Mouse (Mus musculus) macrophage (primary cell): ENCODE data around the gene Nup54. TPM values are rescaled to one million over a fixed set of nuclear protein-coding genes. Genes with fewer than 3 reads are reported as not detected.

ENCODE experiments used
- H3K27ac ChIP-seq: fragments of 350-480 bp; formaldehyde crosslinking; 2 replicates; pipeline ENCODE4 v1.9.0; 2021
- H3K36me3 ChIP-seq: fragments of 350-480 bp; formaldehyde crosslinking; 2 replicates; pipeline ENCODE4 v1.9.0; 2021; ENCODE audit errors: inconsistent target
- H3K4me3 ChIP-seq: fragments of 350-480 bp; formaldehyde crosslinking; 2 replicates; pipeline ENCODE4 v1.9.0; 2021; ENCODE audit errors: inconsistent target
- H3K79me2 ChIP-seq: fragments of 350-480 bp; formaldehyde crosslinking; 2 replicates; pipeline ENCODE4 v1.9.0; 2021; ENCODE audit errors: inconsistent target
- WGBS: methylation state at CpG from one replicate; pipeline ENCODE4 v1.1.7; 2026; ENCODE audit warnings: inconsistent platforms; ENCODE audit not compliant: missing documents; 5-methylcytosine and 5-hydroxymethylcytosine counted together
- polyA plus RNA-seq: library from polyadenylated mRNA; stranded (reverse); fragments of 250-400 nt; gene quantifications from 3 replicates; pipeline ENCODE4 v1.2.4, GENCODE M21; 2018; ENCODE audit warnings: inconsistent platforms
- total RNA-seq, 78 experiments: library from RNA; depleted of rRNA; stranded (reverse); fragments of 250-400 nt; gene quantifications; 1 replicate in 9 of 78; 2 replicates in 24 of 78; 3 replicates in 43 of 78; 4 replicates in 2 of 78; pipeline ENCODE4 v1.2.4; 2018; ENCODE audit warnings: inconsistent platforms in 56 of 78

Nup54 gene
- total RNA-seq (2018; cell fraction: chromatin; rRNA removed) = 100 to 1,000 TPM in 7 of 26 experiments, 10 to 100 TPM in 19; 35.4 to 173 (median 67.4) TPM
- 10 to 100 TPM; 14.5 to 54.1 (median 21.0) TPM for total RNA-seq (2018; cell fraction: cytosol; rRNA removed)
- total RNA-seq (2018; cell fraction: nucleus; rRNA removed) = 100 to 1,000 TPM in 3 of 26 experiments, 10 to 100 TPM in 23; 24.9 to 119 (median 47.5) TPM
- 13.2 to 22.7 TPM (median 15.8 TPM) in 3 replicates for polyA plus RNA-seq

GRCm38 (mm10) chr5:92435025-92435584 is at the start of gene Nup54:
Gene Nup54 (minus strand): TSS chr5:92435219.
- Histone ChIP-seq H3K27ac (peak within 1 kb of the TSS; percentile 64), H3K36me3 (0 out of 2 replicates have a peak, but pooled peaks cover 7% of the 10 kb centered on the region), H3K79me2 (peaks cover 44% of the 10 kb centered on the region), H3K4me3 (peak within 1 kb of the TSS; percentile 72)
- under 1% methylated on average over 34 of the region's 34 CpGs for WGBS

- Histone ChIP-seq H3K36me3 (peaks cover 35% of the 10 kb centered on the region; the same call in 1 of the 2 replicates), H3K79me2 (peaks cover 81% of the 10 kb centered on the region), H3K27ac (no peak overlapping the region), H3K4me3 (no peak overlapping the region)
- 94% methylated on average over 4 of the region's 5 CpGs for WGBS
Measured at GRCm38 (mm10) chr5:92472863-92473262, 37.8 kb upstream of the Nup54 start.

GRCm38 (mm10) chr5:92471531-92471930 is 36.5 kb upstream of the Nup54 start:
- WGBS = 90% methylated on average over 4 of the region's 4 CpGs
- peaks cover 87% of the 10 kb centered on the region for H3K79me2 ChIP-seq
- no peak overlapping the region for H3K27ac ChIP-seq
- H3K36me3 ChIP-seq = peaks cover 35% of the 10 kb centered on the region; the same call in 1 of the 2 replicates
- no peak overlapping the region for H3K4me3 ChIP-seq

GRCm38 (mm10) chr5:92469201-92470130 is 34.4 kb upstream of the Nup54 start:
- Histone ChIP-seq H3K79me2 (peaks cover 93% of the 10 kb centered on the region), H3K36me3 (peaks cover 28% of the 10 kb centered on the region; the same call in 1 of the 2 replicates), H3K27ac (no peak overlapping the region), H3K4me3 (no peak overlapping the region)
- WGBS = 91% methylated on average over 18 of the region's 18 CpGs

- WGBS = 83% methylated on average over 6 of the region's 6 CpGs
- peaks cover 20% of the 10 kb centered on the region; the same call in 1 of the 2 replicates for H3K36me3 ChIP-seq
- H3K4me3 ChIP-seq = no peak overlapping the region
- no peak overlapping the region for H3K27ac ChIP-seq
- peaks cover 93% of the 10 kb centered on the region for H3K79me2 ChIP-seq
Measured at GRCm38 (mm10) chr5:92468234-92468633, 33.2 kb upstream of the Nup54 start.

- Histone ChIP-seq H3K79me2 (peaks cover 92% of the 10 kb centered on the region), H3K36me3 (peaks cover 10% of the 10 kb centered on the region; the same call in 1 of the 2 replicates), H3K27ac (peak overlapping the region; percentile 19; the same call in 1 of the 2 replicates), H3K4me3 (no peak overlapping the region)
- WGBS = 77% methylated on average over 8 of the region's 8 CpGs
Measured at GRCm38 (mm10) chr5:92467102-92467766, 32.2 kb upstream of the Nup54 start.

- Histone ChIP-seq H3K4me3 (no peak overlapping the region), H3K36me3 (peaks cover 8% of the 10 kb centered on the region), H3K79me2 (peaks cover 75% of the 10 kb centered on the region), H3K27ac (no peak overlapping the region)
- WGBS = 90% methylated on average over 3 of the region's 5 CpGs
Measured at GRCm38 (mm10) chr5:92465511-92465910, 30.5 kb upstream of the Nup54 start.

GRCm38 (mm10) chr5:92461321-92461720 is 26.3 kb upstream of the Nup54 start:
- Histone ChIP-seq H3K27ac (no peak overlapping the region), H3K4me3 (no peak overlapping the region), H3K79me2 (peaks cover 40% of the 10 kb centered on the region), H3K36me3 (peaks cover 45% of the 10 kb centered on the region)
- 58% methylated on average over 5 of the region's 5 CpGs for WGBS

GRCm38 (mm10) chr5:92458726-92459125 is 23.7 kb upstream of the Nup54 start:
- Histone ChIP-seq H3K79me2 (peaks cover 14% of the 10 kb centered on the region; the same call in 1 of the 2 replicates), H3K4me3 (no peak overlapping the region), H3K36me3 (peaks cover 66% of the 10 kb centered on the region), H3K27ac (no peak overlapping the region)
- 92% methylated on average over 5 of the region's 5 CpGs for WGBS

GRCm38 (mm10) chr5:92457410-92457809 is 22.4 kb upstream of the Nup54 start:
- 100% methylated on average over 2 of the region's 2 CpGs for WGBS

GRCm38 (mm10) chr5:92452876-92453275 is 17.9 kb upstream of the Nup54 start:
- WGBS = 70% methylated on average over 4 of the region's 5 CpGs
- Histone ChIP-seq H3K4me3 (no peak overlapping the region), H3K36me3 (peaks cover 95% of the 10 kb centered on the region), H3K79me2 (no peaks in the 10 kb centered on the region), H3K27ac (no peak overlapping the region)

More at GRCm38 (mm10) chr5:92457410-92457809, 22.4 kb upstream of the Nup54 start:
- no peak overlapping the region for H3K4me3 ChIP-seq
- no peak overlapping the region for H3K27ac ChIP-seq
- H3K36me3 ChIP-seq = peaks cover 79% of the 10 kb centered on the region
- H3K79me2 ChIP-seq = peaks cover 1% of the 10 kb centered on the region; the same call in 1 of the 2 replicates

- H3K4me3 ChIP-seq = no peak overlapping the region
- H3K36me3 ChIP-seq = peaks cover 81% of the 10 kb centered on the region
- H3K79me2 ChIP-seq = no peaks in the 10 kb centered on the region
- no peak overlapping the region for H3K27ac ChIP-seq
- WGBS = 100% methylated on average over 5 of the region's 5 CpGs
Measured at GRCm38 (mm10) chr5:92446736-92447135, 11.7 kb upstream of the Nup54 start.

GRCm38 (mm10) chr5:92445016-92445415 is 10.0 kb upstream of the Nup54 start:
- Histone ChIP-seq H3K4me3 (no peak overlapping the region), H3K79me2 (no peaks in the 10 kb centered on the region), H3K36me3 (peaks cover 64% of the 10 kb centered on the region), H3K27ac (no peak overlapping the region)
- 95% methylated on average over 2 of the region's 2 CpGs for WGBS

- Histone ChIP-seq H3K79me2 (no peaks in the 10 kb centered on the region), H3K27ac (no peak overlapping the region), H3K4me3 (no peak overlapping the region), H3K36me3 (peaks cover 43% of the 10 kb centered on the region)
- WGBS = 91% methylated on average over 7 of the region's 7 CpGs
Measured at GRCm38 (mm10) chr5:92442914-92443313, 7.9 kb upstream of the Nup54 start.
